ENCODE assay signal across 12 mouse cellular contexts in genomic region chr19:3842359-3843148, GRCm38 (mm10). TPM values are rescaled to one million over a fixed set of nuclear protein-coding genes. Genes with fewer than 3 reads are reported as not detected.
DNase-seq lines count a peak whose midpoint lies in the region; ATAC-seq lines count a peak whose summit lies in the region.
"Had no signal": no experiment of that assay in that cellular context is flagged by ENCODE, and none has a peak within 500 bp of the region (broad histone marks: within the 10 kb centered on the region; RNA-seq: fewer than 3 reads in every experiment).

No protein-coding gene starts in this region.

- H3K36me3 ChIP-seq in limb, embryonic 12.5 days: no peaks in the 10 kb centered on the region
- H3K36me3 ChIP-seq in limb, embryonic 10.5 days: no peaks in the 10 kb centered on the region
- no peaks in the 10 kb centered on the region for H3K36me3 ChIP-seq in embryonic facial prominence, embryonic 11.5 days (replicated peaks; ENCODE audit: control insufficient read depth, insufficient read depth, low read depth, low read length)
- no peaks in the 10 kb centered on the region for H3K36me3 ChIP-seq in kidney, embryonic 16.5 days (ENCODE audit: insufficient read depth, low read length)
- H3K36me3 ChIP-seq in forebrain, embryonic 15.5 days: no peaks in the 10 kb centered on the region
- H3K36me3 ChIP-seq: limb, embryonic 13.5 days; midbrain, embryonic 12.5 days had no signal

- no peaks in the 10 kb centered on the region; the same call in 1 of the 2 replicates for H3K4me1 ChIP-seq in limb, embryonic 12.5 days (replicated peaks)
- H3K4me1 ChIP-seq in limb, embryonic 10.5 days: no peaks in the 10 kb centered on the region
- no peaks in the 10 kb centered on the region for H3K4me1 ChIP-seq in embryonic facial prominence, embryonic 11.5 days (ENCODE audit: control insufficient read depth, insufficient read depth, low read length)
- 0 out of 2 replicates have a peak, but pooled peaks cover 6% of the 10 kb centered on the region for H3K4me1 ChIP-seq in kidney, embryonic 16.5 days (ENCODE audit: insufficient read depth, low read length)
- no peaks in the 10 kb centered on the region for H3K4me1 ChIP-seq in forebrain, embryonic 15.5 days
- H3K4me1 ChIP-seq: midbrain, embryonic 12.5 days had no signal

- 48% methylated on average over 12 of the region's 12 CpGs for WGBS in limb, embryonic 12.5 days
- WGBS in limb, embryonic 10.5 days: 53% methylated on average over 12 of the region's 12 CpGs
- 43% methylated on average over 12 of the region's 12 CpGs for WGBS in embryonic facial prominence, embryonic 11.5 days
- 48% methylated on average over 12 of the region's 12 CpGs for WGBS in kidney, embryonic 16.5 days
- 56% methylated on average over 12 of the region's 12 CpGs for WGBS in forebrain, embryonic 15.5 days

- 0 out of 2 replicates have a peak overlapping the region, but pooled peaks have one; percentile 9 for H3K27ac ChIP-seq in limb, embryonic 12.5 days
- H3K27ac ChIP-seq in limb, embryonic 10.5 days: no peak overlapping the region
- no peak overlapping the region for H3K27ac ChIP-seq in embryonic facial prominence, embryonic 11.5 days (replicated peaks; ENCODE audit: low read depth, low read length)
- peak overlapping the region; percentile 73 for H3K27ac ChIP-seq in kidney, embryonic 16.5 days (ENCODE audit: low read length)
- no peak overlapping the region for H3K27ac ChIP-seq in forebrain, embryonic 15.5 days (replicated peaks)
- H3K27ac ChIP-seq: limb, embryonic 13.5 days; midbrain, embryonic 12.5 days had no signal

- H3K9ac ChIP-seq in limb, embryonic 12.5 days (replicated peaks): no peak overlapping the region
- H3K9ac ChIP-seq in embryonic facial prominence, embryonic 11.5 days (replicated peaks; ENCODE audit: low read length): no peak overlapping the region
- no peak overlapping the region for H3K9ac ChIP-seq in kidney, embryonic 16.5 days (replicated peaks; ENCODE audit: low read length)
- H3K9ac ChIP-seq in forebrain, embryonic 15.5 days (replicated peaks): no peak overlapping the region
- H3K9ac ChIP-seq: limb, embryonic 13.5 days; midbrain, embryonic 12.5 days had no signal

- H3K4me3 ChIP-seq in limb, embryonic 12.5 days (replicated peaks): no peak overlapping the region
- no peak overlapping the region for H3K4me3 ChIP-seq in limb, embryonic 10.5 days
- H3K4me3 ChIP-seq in embryonic facial prominence, embryonic 11.5 days (ENCODE audit: low read depth, low read length): no peak overlapping the region
- no peak overlapping the region for H3K4me3 ChIP-seq in kidney, embryonic 16.5 days (ENCODE audit: low read length)
- H3K4me3 ChIP-seq in forebrain, embryonic 15.5 days: no peak overlapping the region
- H3K4me3 ChIP-seq: limb, embryonic 13.5 days; midbrain, embryonic 12.5 days had no signal

- no peak overlapping the region for H3K4me2 ChIP-seq in limb, embryonic 12.5 days
- no peak overlapping the region for H3K4me2 ChIP-seq in embryonic facial prominence, embryonic 11.5 days (ENCODE audit: low read depth, low read length)
- H3K4me2 ChIP-seq in kidney, embryonic 16.5 days (replicated peaks; ENCODE audit: low read depth, low read length): no peak overlapping the region
- H3K4me2 ChIP-seq in forebrain, embryonic 15.5 days (replicated peaks): no peak overlapping the region
- H3K4me2 ChIP-seq: limb, embryonic 13.5 days; midbrain, embryonic 12.5 days had no signal

- DNase-seq in limb, embryonic 10.5 days (ENCODE audit: low spot score): no peak
- DNase-seq in embryonic facial prominence, embryonic 11.5 days (ENCODE audit: low spot score): peak; percentile 54
- peak; percentile 73 to 87 for DNase-seq in lung, postnatal 4 days
- no peak for DNase-seq in frontal cortex, postnatal 14 days (ENCODE audit: low spot score in 2 of 2)
- DNase-seq: gastrocnemius, postnatal 14 days had no signal

- H3K27me3 ChIP-seq in limb, embryonic 12.5 days: peaks cover 9% of the 10 kb centered on the region; the same call in 1 of the 2 replicates
- H3K27me3 ChIP-seq in limb, embryonic 10.5 days (ENCODE audit: low read depth, poor library complexity, severe bottlenecking): no peaks in the 10 kb centered on the region
- H3K27me3 ChIP-seq in embryonic facial prominence, embryonic 11.5 days (ENCODE audit: control insufficient read depth, insufficient read depth, low read length): no peaks in the 10 kb centered on the region
- H3K27me3 ChIP-seq in kidney, embryonic 16.5 days (ENCODE audit: insufficient read depth, low read length): no peaks in the 10 kb centered on the region
- H3K27me3 ChIP-seq in forebrain, embryonic 15.5 days: no peaks in the 10 kb centered on the region
- H3K27me3 ChIP-seq: midbrain, embryonic 12.5 days had no signal

- H3K9me3 ChIP-seq in limb, embryonic 12.5 days: no peaks in the 10 kb centered on the region
- H3K9me3 ChIP-seq in limb, embryonic 10.5 days (replicated peaks): no peaks in the 10 kb centered on the region
- no peaks in the 10 kb centered on the region for H3K9me3 ChIP-seq in embryonic facial prominence, embryonic 11.5 days (replicated peaks; ENCODE audit: control insufficient read depth, low read length)
- no peaks in the 10 kb centered on the region for H3K9me3 ChIP-seq in kidney, embryonic 16.5 days (ENCODE audit: low read length)
- H3K9me3 ChIP-seq in forebrain, embryonic 15.5 days: no peaks in the 10 kb centered on the region
- H3K9me3 ChIP-seq: limb, embryonic 13.5 days; midbrain, embryonic 12.5 days had no signal

- ATAC-seq in limb, embryonic 12.5 days (ENCODE audit: insufficient number of reproducible peaks, insufficient read depth, low FRiP score, low TSS enrichment, low read depth): no peak
- ATAC-seq in embryonic facial prominence, embryonic 11.5 days (replicated peaks; ENCODE audit: insufficient number of reproducible peaks, low FRiP score, low TSS enrichment, low read depth): no peak
- peak; percentile 85 for ATAC-seq in kidney, embryonic 16.5 days (ENCODE audit: low FRiP score, low TSS enrichment)
- no peak for ATAC-seq in frontal cortex, adult (ENCODE audit: low TSS enrichment)
- no peak for ATAC-seq in forebrain, embryonic 15.5 days (replicated peaks)
- ATAC-seq: CD4-positive, CD25-positive, alpha-beta regulatory T cell, adult 4 months had no signal

RNA-seq across cellular contexts. Expression of gene Chka, which starts 9.0 kb away (rescaled TPM):
- polyA plus RNA-seq in limb, embryonic 12.5 days (2016; fragmentation: Nextera tagmentation; extraction: Ambion mirVana): 55.7 and 62.8 TPM in 2 replicates
- polyA plus RNA-seq in limb, embryonic 10.5 days (2016; fragmentation: Nextera tagmentation; extraction: Ambion mirVana): 48.5 and 50.0 TPM in 2 replicates
- polyA plus RNA-seq in embryonic facial prominence, embryonic 11.5 days (2014; fragmentation: Nextera tagmentation; extraction: Ambion mirVana): 38.1 and 46.2 TPM in 2 replicates
- polyA plus RNA-seq in kidney, embryonic 16.5 days (2015; fragmentation: Nextera tagmentation; extraction: Ambion mirVana): 58.0 and 65.6 TPM in 2 replicates
- polyA plus RNA-seq in forebrain, embryonic 15.5 days (2015; fragmentation: Nextera tagmentation; extraction: Ambion mirVana): 62.4 and 62.5 TPM in 2 replicates

Comparison
In these comparisons a context has a peak if more than half of its experiments do, and no peak if none do; other contexts are left out.
1. H3K27ac ChIP-seq: peak in limb, embryonic 12.5 days (single experiment) and kidney, embryonic 16.5 days (single experiment); none in limb, embryonic 10.5 days (single experiment), embryonic facial prominence, embryonic 11.5 days (single experiment) and forebrain, embryonic 15.5 days (single experiment).
2. DNase-seq: peak in embryonic facial prominence, embryonic 11.5 days (single experiment) and lung, postnatal 4 days (2 of 2); none in limb, embryonic 10.5 days (single experiment) and frontal cortex, postnatal 14 days (0 of 2).